ENCODE assay signal across 10 mouse cellular contexts in the genomic region with DNA sequence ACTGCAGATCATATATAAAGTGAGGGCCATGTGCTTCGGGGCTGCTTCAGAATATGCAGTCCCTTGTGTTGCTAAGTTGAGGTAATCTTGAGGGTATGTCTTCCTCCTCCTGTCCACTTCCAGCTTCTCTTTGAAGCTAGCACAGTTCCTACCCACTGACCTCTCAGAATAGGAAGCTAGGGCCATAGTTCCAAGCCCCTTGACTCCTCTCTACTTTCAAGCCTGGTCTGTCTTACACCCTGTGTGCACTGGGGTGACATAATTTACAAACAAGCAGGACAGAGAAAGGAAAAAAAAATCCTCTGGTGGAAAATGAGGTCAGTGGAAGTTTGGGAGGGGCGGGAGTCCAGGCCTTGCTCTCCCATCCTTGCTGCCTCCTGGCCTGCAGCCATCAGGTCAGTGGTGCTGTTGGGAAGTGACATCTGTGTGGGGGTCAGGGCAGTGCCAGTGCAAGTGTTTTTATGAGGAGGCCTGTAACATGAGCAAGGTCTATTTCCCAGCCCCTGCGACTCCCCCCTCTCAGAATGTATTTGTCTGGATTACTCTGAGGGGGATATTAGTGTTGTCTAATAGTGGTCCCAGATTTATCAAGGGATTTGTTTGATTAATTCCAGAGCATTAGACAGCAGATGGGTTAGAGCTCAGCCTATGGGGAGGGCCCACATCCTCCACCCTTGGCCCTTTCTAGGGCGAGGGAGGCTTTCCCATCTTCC.
DNase-seq lines count a peak whose midpoint lies in the region; ATAC-seq lines count a peak whose summit lies in the region.
"Had no signal": no experiment of that assay in that cellular context is flagged by ENCODE, and none has a peak within 500 bp of the region (broad histone marks: within the 10 kb centered on the region; RNA-seq: fewer than 3 reads in every experiment).

No protein-coding gene starts in this region.

- no peak overlapping the region for H3K4me2 ChIP-seq in embryonic facial prominence, embryonic 15.5 days (replicated peaks)
- H3K4me2 ChIP-seq in hindbrain, embryonic 16.5 days (ENCODE audit: low read length): no peak overlapping the region
- H3K4me2 ChIP-seq in stomach, embryonic 14.5 days (replicated peaks; ENCODE audit: low read depth, low read length): no peak overlapping the region

- no peak overlapping the region for H3K27ac ChIP-seq in embryonic facial prominence, embryonic 15.5 days (replicated peaks)
- no peak overlapping the region for H3K27ac ChIP-seq in hindbrain, embryonic 16.5 days (ENCODE audit: low read depth, low read length)
- no peak overlapping the region for H3K27ac ChIP-seq in stomach, embryonic 14.5 days (ENCODE audit: low read length)
- H3K27ac ChIP-seq: forebrain, embryonic 10.5 days had no signal

- DNase-seq in lung, postnatal 4 days: peak; percentile 10 to 31
- no peak for DNase-seq in lung, postnatal 36 days
- DNase-seq in layer of hippocampus, adult 18-20 months (ENCODE audit: low spot score in 2 of 2): no peak
- DNase-seq in urinary bladder, adult 18-20 months (ENCODE audit: low spot score in 2 of 2): no peak
- no peak for DNase-seq in lung, postnatal 25 days (ENCODE audit: low spot score)

- whole genome bisulfite sequencing in embryonic facial prominence, embryonic 15.5 days: 52% methylated on average over 4 of the region's 4 CpGs
- 61% methylated on average over 4 of the region's 4 CpGs for WGBS in hindbrain, embryonic 16.5 days
- 48% methylated on average over 4 of the region's 4 CpGs for WGBS in stomach, embryonic 14.5 days

- H3K4me3 ChIP-seq in embryonic facial prominence, embryonic 15.5 days (replicated peaks): no peak overlapping the region
- no peak overlapping the region for H3K4me3 ChIP-seq in hindbrain, embryonic 16.5 days (ENCODE audit: low read length)
- no peak overlapping the region for H3K4me3 ChIP-seq in stomach, embryonic 14.5 days (ENCODE audit: low read depth, low read length)
- H3K4me3 ChIP-seq: forebrain, embryonic 10.5 days had no signal

- H3K9me3 ChIP-seq in embryonic facial prominence, embryonic 15.5 days (replicated peaks): no peaks in the 10 kb centered on the region
- no peaks in the 10 kb centered on the region for H3K9me3 ChIP-seq in hindbrain, embryonic 16.5 days (ENCODE audit: control insufficient read depth, low read length)
- no peaks in the 10 kb centered on the region for H3K9me3 ChIP-seq in stomach, embryonic 14.5 days (ENCODE audit: control insufficient read depth, low read depth, low read length)
- H3K9me3 ChIP-seq: forebrain, embryonic 10.5 days had no signal

- H3K4me1 ChIP-seq in embryonic facial prominence, embryonic 15.5 days: no peaks in the 10 kb centered on the region
- H3K4me1 ChIP-seq in hindbrain, embryonic 16.5 days (ENCODE audit: control insufficient read depth, insufficient read depth, low read depth, low read length): peaks cover 5% of the 10 kb centered on the region; the same call in 1 of the 2 replicates
- no peaks in the 10 kb centered on the region for H3K4me1 ChIP-seq in stomach, embryonic 14.5 days (ENCODE audit: control insufficient read depth, insufficient read depth, low read length)

- H3K9ac ChIP-seq in embryonic facial prominence, embryonic 15.5 days: no peak overlapping the region
- no peak overlapping the region for H3K9ac ChIP-seq in hindbrain, embryonic 16.5 days (ENCODE audit: low read depth, low read length)
- no peak overlapping the region for H3K9ac ChIP-seq in stomach, embryonic 14.5 days (replicated peaks; ENCODE audit: low read depth, low read length)

- 0 out of 2 replicates have a peak, but pooled peaks have one; percentile 54 for ATAC-seq in embryonic facial prominence, embryonic 15.5 days (ENCODE audit: insufficient number of reproducible peaks, low FRiP score, low TSS enrichment, low read depth)
- ATAC-seq in hindbrain, embryonic 16.5 days: 0 out of 2 replicates have a peak, but pooled peaks have one; percentile 56
- peak; percentile 83 for ATAC-seq in stomach, embryonic 14.5 days (ENCODE audit: insufficient number of reproducible peaks, insufficient read depth, low FRiP score, low read depth)
- ATAC-seq: Patski had no signal

- H3K27me3 ChIP-seq in embryonic facial prominence, embryonic 15.5 days: no peaks in the 10 kb centered on the region
- no peaks in the 10 kb centered on the region for H3K27me3 ChIP-seq in hindbrain, embryonic 16.5 days (replicated peaks; ENCODE audit: control insufficient read depth, insufficient read depth, low read length)
- no peaks in the 10 kb centered on the region for H3K27me3 ChIP-seq in stomach, embryonic 14.5 days (ENCODE audit: control insufficient read depth, insufficient read depth, low read length)
- H3K27me3 ChIP-seq: Patski had no signal

- no peaks in the 10 kb centered on the region for H3K36me3 ChIP-seq in embryonic facial prominence, embryonic 15.5 days
- no peaks in the 10 kb centered on the region for H3K36me3 ChIP-seq in hindbrain, embryonic 16.5 days (ENCODE audit: control insufficient read depth, insufficient read depth, low read length)
- no peaks in the 10 kb centered on the region for H3K36me3 ChIP-seq in stomach, embryonic 14.5 days (ENCODE audit: control insufficient read depth, insufficient read depth, low read length)
- H3K36me3 ChIP-seq: forebrain, embryonic 10.5 days had no signal

Comparison
In these comparisons a context has a peak if more than half of its experiments do, and no peak if none do; other contexts are left out.
1. DNase-seq: peak in lung, postnatal 4 days (2 of 2); none in lung, postnatal 36 days (single experiment), layer of hippocampus, adult 18-20 months (0 of 2), urinary bladder, adult 18-20 months (0 of 2) and lung, postnatal 25 days (single experiment).
2. Peak in every context shown above with its lines, with median percentiles within 50 percentile points of each other: ATAC-seq.